Mouse (Mus musculus) kidney, postnatal 0 days (tissue): ENCODE measurements at regions not wholly inside any gene's neighbourhood (a gene's known extent, or its start where the extent isn't known, plus 50 kb on each side); places are given as distances from the start of the nearest gene placed in this dataset.

Experiments
- ATAC-seq: fragments of 200-750 bp; cut with Nextera tagmentation; replicated peaks from 2 replicates; pipeline ENCODE4 v1.8.0; 2017; ENCODE audit warnings: low read depth, moderate number of reproducible peaks, moderate TSS enrichment, moderate library complexity; ENCODE audit not compliant: low FRiP score
- DNase-seq: peaks from one replicate; pipeline ENCODE4 v3.0.0-alpha.2; 2016; ENCODE audit warnings: low spot score
- H3K27ac ChIP-seq: fragments of 300-500 bp; sonication (generic); 2 replicates; pipeline ENCODE4 v1.5.1; 2014; ENCODE audit warnings: mild to moderate bottlenecking
- H3K27me3 ChIP-seq: fragments of 300-500 bp; sonication (generic); 2 replicates; pipeline ENCODE4 v1.6.1; 2014; ENCODE audit warnings: low read length, mixed read lengths; ENCODE audit not compliant: insufficient read depth
- H3K36me3 ChIP-seq: fragments of 300-500 bp; sonication (generic); 2 replicates; pipeline ENCODE4 v1.6.1; 2014; ENCODE audit warnings: low read length, mixed read lengths; ENCODE audit not compliant: insufficient read depth
- H3K4me1 ChIP-seq: fragments of 300-500 bp; sonication (generic); replicated peaks from 2 replicates; pipeline ENCODE4 v1.6.1; 2014; ENCODE audit warnings: antibody characterized with exemption, low read length, mixed read lengths; ENCODE audit not compliant: insufficient read depth
- H3K4me2 ChIP-seq: fragments of 300-500 bp; sonication (generic); 2 replicates; pipeline ENCODE4 v1.6.1; 2014; ENCODE audit warnings: mild to moderate bottlenecking, low read length, moderate library complexity, mixed read lengths
- H3K4me3 ChIP-seq: fragments of 300-500 bp; sonication (generic); replicated peaks from 2 replicates; pipeline ENCODE4 v1.5.1; 2014; ENCODE audit warnings: low read depth, low read length
- H3K9ac ChIP-seq: fragments of 300-500 bp; sonication (generic); 2 replicates; pipeline ENCODE4 v1.6.1; 2014; ENCODE audit warnings: low read depth, low read length
- H3K9me3 ChIP-seq: fragments of 300-500 bp; sonication (generic); replicated peaks from 2 replicates; pipeline ENCODE4 v1.6.1; 2016; ENCODE audit warnings: low read length, inconsistent platforms, mixed read lengths
- CTCF ChIP-seq: IDR thresholded peaks from 2 replicates; pipeline ENCODE4 v1.5.1; 2016; ENCODE audit warnings: antibody characterized with exemption, low read depth, mild to moderate bottlenecking, moderate library complexity
- WGBS: fragments of 180-500 bp; shearing (Covaris S2); extraction: QIAGEN DNeasy Blood & Tissue Kit; methylation state at CpG from one replicate; pipeline ENCODE4 v1.1.7; 2014; 5-methylcytosine and 5-hydroxymethylcytosine counted together

- peak; percentile 8 for DNase-seq
- no peak for TF ChIP-seq CTCF
- H3K9ac ChIP-seq: no peak overlapping the region
- no peak for ATAC-seq
- H3K9me3 ChIP-seq: no peaks in the 10 kb centered on the region
- H3K36me3 ChIP-seq: no peaks in the 10 kb centered on the region
- H3K27ac ChIP-seq: no peak overlapping the region
- no peak overlapping the region for H3K4me2 ChIP-seq
- no peaks in the 10 kb centered on the region for H3K27me3 ChIP-seq
- WGBS: 65% methylated on average over 4 of the region's 4 CpGs
- H3K4me1 ChIP-seq: no peaks in the 10 kb centered on the region
- no peak overlapping the region for H3K4me3 ChIP-seq
Observed at GRCm38 (mm10) chr1:169842490-169842889, 86.0 kb upstream of the Ccdc190 start.

- Histone ChIP-seq H3K4me3 (no peak overlapping the region), H3K27me3 (no peaks in the 10 kb centered on the region), H3K4me1 (no peaks in the 10 kb centered on the region), H3K9me3 (no peaks in the 10 kb centered on the region), H3K27ac (no peak overlapping the region), H3K9ac (no peak overlapping the region), H3K36me3 (no peaks in the 10 kb centered on the region), H3K4me2 (no peak overlapping the region)
- WGBS: 84% methylated on average over 4 of the region's 4 CpGs
- no peak for TF ChIP-seq CTCF
- ATAC-seq: no peak
- no peak for DNase-seq
Observed at GRCm38 (mm10) chr1:169840948-169841347, 87.5 kb upstream of the Ccdc190 start.

GRCm38 (mm10) chr1:169840056-169840728 is 88.3 kb upstream of the Ccdc190 start:
- Histone ChIP-seq H3K9me3 (no peaks in the 10 kb centered on the region), H3K36me3 (no peaks in the 10 kb centered on the region), H3K27ac (no peak overlapping the region), H3K27me3 (no peaks in the 10 kb centered on the region), H3K4me1 (no peaks in the 10 kb centered on the region), H3K4me2 (no peak overlapping the region), H3K4me3 (no peak overlapping the region), H3K9ac (no peak overlapping the region)
- WGBS: 83% methylated on average over 6 of the region's 6 CpGs
- no peak for ATAC-seq
- no peak for DNase-seq
- no peak for TF ChIP-seq CTCF

- ATAC-seq (no peak), DNase-seq (no peak)
- Histone ChIP-seq H3K4me3 (no peak overlapping the region), H3K27ac (no peak overlapping the region), H3K9ac (no peak overlapping the region), H3K9me3 (no peaks in the 10 kb centered on the region), H3K4me1 (no peaks in the 10 kb centered on the region), H3K27me3 (no peaks in the 10 kb centered on the region), H3K36me3 (no peaks in the 10 kb centered on the region), H3K4me2 (no peak overlapping the region)
- TF ChIP-seq CTCF: no peak
- 70% methylated on average over 6 of the region's 6 CpGs for WGBS
Observed at GRCm38 (mm10) chr1:169833385-169833784, 85.9 kb upstream of the Rgs4 start.

GRCm38 (mm10) chr1:169831326-169832066 is 84.1 kb upstream of the Rgs4 start:
- Histone ChIP-seq H3K27ac (no peak overlapping the region), H3K36me3 (no peaks in the 10 kb centered on the region), H3K27me3 (no peaks in the 10 kb centered on the region), H3K4me3 (no peak overlapping the region), H3K4me2 (no peak overlapping the region), H3K4me1 (no peaks in the 10 kb centered on the region), H3K9me3 (no peaks in the 10 kb centered on the region), H3K9ac (no peak overlapping the region)
- TF ChIP-seq CTCF: no peak
- ATAC-seq (no peak), DNase-seq (no peak)
- WGBS: 67% methylated on average over 8 of the region's 8 CpGs

- Histone ChIP-seq H3K4me2 (no peak overlapping the region), H3K27me3 (no peaks in the 10 kb centered on the region), H3K4me3 (no peak overlapping the region), H3K4me1 (no peaks in the 10 kb centered on the region), H3K9me3 (no peaks in the 10 kb centered on the region), H3K27ac (no peak overlapping the region), H3K9ac (no peak overlapping the region), H3K36me3 (no peaks in the 10 kb centered on the region)
- TF ChIP-seq CTCF: no peak
- WGBS: 67% methylated on average over 1 of the region's 1 CpGs
- DNase-seq: no peak
- no peak for ATAC-seq
Observed at GRCm38 (mm10) chr1:169830596-169830995, 83.2 kb upstream of the Rgs4 start.
